Mouse (Mus musculus) cerebellum, adult 2 months (tissue): Measurements from ENCODE around the gene Mgat1.

ENCODE experiments used
- CTCF ChIP-seq: fragments of 200-500 bp; IDR thresholded peaks from 2 replicates; pipeline ENCODE4 v1.5.1; 2011; ENCODE audit warnings: low read depth, mild to moderate bottlenecking, control low read depth, low read length, moderate library complexity, borderline replicate concordance; ENCODE audit not compliant: insufficient read depth
- POLR2A ChIP-seq: fragments of 200-500 bp; IDR thresholded peaks from 2 replicates; pipeline ENCODE4 v1.6.1; 2011; ENCODE audit warnings: low read length, control low read depth, borderline replicate concordance; ENCODE audit not compliant: insufficient read depth

DNA sequence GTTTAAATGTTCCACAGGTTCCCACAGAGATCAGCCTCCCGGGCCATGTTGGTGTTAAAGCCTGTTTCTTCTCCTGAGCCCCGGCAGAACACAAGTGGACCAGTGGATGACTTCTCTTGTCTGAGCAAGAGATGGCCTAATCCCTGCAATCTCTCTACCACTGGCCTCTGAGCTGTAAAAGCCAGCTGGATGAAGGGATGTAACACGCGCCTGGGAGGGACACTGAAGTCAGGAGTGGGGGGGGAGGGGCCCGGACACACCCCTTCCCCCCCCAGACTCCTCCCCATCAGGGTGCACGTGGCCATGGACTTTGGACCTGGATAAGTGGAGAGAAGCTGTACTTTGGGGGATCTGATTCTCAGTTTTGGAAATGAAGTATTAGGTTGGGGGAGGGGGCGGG, 1.2 kb downstream of the Mgat1 start:
- TF ChIP-seq CTCF = no peak
- TF ChIP-seq POLR2A = no peak
